Mouse (Mus musculus) erythroblast, embryonic 14.5 days (primary cell): ENCODE results near the gene Col18a1.

Experiments
- GATA1 ChIP-seq: IDR thresholded peaks from 2 replicates; pipeline ENCODE4 v1.6.1; 2012; ENCODE audit warnings: low read length, inconsistent platforms, mixed read lengths
- TAL1 ChIP-seq: IDR thresholded peaks from 3 replicates; pipeline ENCODE4 v1.6.1; 2012; ENCODE audit warnings: low read length, inconsistent platforms, mixed read lengths

DNA sequence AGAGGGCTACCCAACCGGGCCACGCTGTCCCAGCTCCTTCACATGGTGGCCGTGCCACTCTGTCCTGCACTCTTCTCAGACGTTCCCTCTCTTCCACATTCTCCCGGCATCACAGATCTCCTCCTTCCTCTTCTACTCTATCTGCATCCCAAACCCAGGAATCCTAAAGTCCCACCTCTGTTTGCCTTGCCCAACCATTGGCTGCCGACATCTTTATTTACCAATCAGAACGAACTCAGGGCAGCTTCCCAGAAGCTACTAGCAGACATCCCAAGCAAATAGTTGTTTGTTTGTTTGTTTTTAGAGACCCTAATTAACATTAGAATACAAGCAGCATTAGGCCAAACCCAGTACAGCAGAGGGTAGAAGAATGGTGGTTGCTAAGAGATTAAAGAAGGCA is 12.3 kb upstream of the Col18a1 start:
- TF ChIP-seq TAL1 (no peak), GATA1 (no peak)
